Mouse (Mus musculus): ENCODE results near the gene Dhx35.

Gene Dhx35

GRCm38 (mm10) chr2:158794494-158795004, at the start of gene Dhx35:
TSS of gene Dhx35 (plus strand) at chr2:158794807.
- in situ Hi-C loops (cut with MboI, MseI): no loop called here

GRCm38 (mm10) chr2:158745049-158745482, 49.5 kb upstream of the Dhx35 start:
- in situ Hi-C loops (cut with MboI, MseI): loop anchor here (5.0 to 10.0 kb wide), 2 partner anchors 33 to 1610 kb away; partner anchors contain the start of gene Samhd1

GRCm38 (mm10) chr2:158746164-158746563, 48.4 kb upstream of the Dhx35 start:
- in situ Hi-C loops (cut with MboI, MseI): loop anchor here (5.0 to 10.0 kb wide), 2 partner anchors 34 to 1611 kb away; partner anchors contain the start of gene Samhd1

- in situ Hi-C loops (cut with MboI, MseI): loop anchor here (5.0 to 10.0 kb wide), 2 partner anchors 37 to 1615 kb away; partner anchors contain the start of gene Samhd1
These were observed 45.2 kb upstream of the Dhx35 start for GRCm38 (mm10) chr2:158749366-158749765.

- in situ Hi-C loops (cut with MboI, MseI): loop anchor here (5.0 kb wide), 1 partner anchor 218 kb away; no protein-coding TSS in a partner anchor
These were observed 34.4 kb upstream of the Dhx35 start for GRCm38 (mm10) chr2:158760231-158760630.

- in situ Hi-C loops (cut with MboI, MseI): loop anchor here (5.0 kb wide), 1 partner anchor 220 kb away; no protein-coding TSS in a partner anchor
These were observed 32.3 kb upstream of the Dhx35 start for GRCm38 (mm10) chr2:158762339-158762738.

GRCm38 (mm10) chr2:158767742-158768339, 26.8 kb upstream of the Dhx35 start, which contains the start of gene Fam83d:
TSS of gene Fam83d (plus strand) at chr2:158768093.
- in situ Hi-C loops (cut with MboI, MseI): no loop called here

- in situ Hi-C loops (cut with MboI, MseI): no loop called here
These were observed 26.3 kb upstream of the Dhx35 start for GRCm38 (mm10) chr2:158768350-158768749.

GRCm38 (mm10) chr2:158768771-158769170, 25.8 kb upstream of the Dhx35 start:
- in situ Hi-C loops (cut with MboI, MseI): no loop called here

- in situ Hi-C loops (cut with MboI, MseI): no loop called here
These were observed 24.4 kb upstream of the Dhx35 start for GRCm38 (mm10) chr2:158770126-158770757.

- in situ Hi-C loops (cut with MboI, MseI): no loop called here
These were observed 23.4 kb upstream of the Dhx35 start for GRCm38 (mm10) chr2:158771066-158771763.

GRCm38 (mm10) chr2:158772808-158773207, 21.8 kb upstream of the Dhx35 start:
- in situ Hi-C loops (cut with MboI, MseI): no loop called here

GRCm38 (mm10) chr2:158774886-158775285, 19.7 kb upstream of the Dhx35 start:
- in situ Hi-C loops (cut with MboI, MseI): no loop called here

- in situ Hi-C loops (cut with MboI, MseI): no loop called here
These were observed 17.9 kb upstream of the Dhx35 start for GRCm38 (mm10) chr2:158776716-158777115.

GRCm38 (mm10) chr2:158777490-158777889, 17.1 kb upstream of the Dhx35 start:
- in situ Hi-C loops (cut with MboI, MseI): no loop called here

GRCm38 (mm10) chr2:158778349-158778748, 16.3 kb upstream of the Dhx35 start:
- in situ Hi-C loops (cut with MboI, MseI): no loop called here

- in situ Hi-C loops (cut with MboI, MseI): no loop called here
These were observed 13.5 kb upstream of the Dhx35 start for GRCm38 (mm10) chr2:158781126-158781525.

GRCm38 (mm10) chr2:158786927-158787795, 7.4 kb upstream of the Dhx35 start:
- in situ Hi-C loops (cut with MboI, MseI): no loop called here

GRCm38 (mm10) chr2:158795043-158795442, 436 bp downstream of the Dhx35 start:
- in situ Hi-C loops (cut with MboI, MseI): no loop called here

- in situ Hi-C loops (cut with MboI, MseI): no loop called here
These were observed 1.3 kb downstream of the Dhx35 start for GRCm38 (mm10) chr2:158795875-158796274.

GRCm38 (mm10) chr2:158799328-158799727, 4.7 kb downstream of the Dhx35 start:
- in situ Hi-C loops (cut with MboI, MseI): no loop called here
